In the genomic region with DNA sequence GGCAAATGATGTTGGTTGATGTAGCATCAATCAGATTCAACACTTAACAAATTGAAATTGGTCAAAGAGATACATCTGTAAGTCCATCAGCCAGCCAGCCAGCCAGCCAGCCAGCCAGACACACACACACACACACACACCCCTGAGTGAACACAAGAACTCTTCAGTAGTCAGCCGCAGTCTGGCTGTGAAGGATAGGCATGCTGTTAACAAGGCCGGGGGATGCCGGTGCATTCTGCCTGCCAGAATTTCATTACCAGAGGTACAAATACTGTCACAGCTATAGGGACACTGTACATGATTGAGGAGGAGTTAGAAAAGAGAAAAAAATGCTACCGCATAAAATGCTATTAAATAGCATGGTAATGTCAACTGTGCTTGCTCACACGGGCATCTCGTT, we compare ENCODE assay signal across 24 mouse cellular contexts.
DNase-seq lines count a peak whose midpoint lies in the region; ATAC-seq and TF ChIP-seq lines count a peak whose summit lies in the region.
"Had no signal": no experiment of that assay in that cellular context is flagged by ENCODE, and none has a peak within 500 bp of the region (broad histone marks: within the 10 kb centered on the region; RNA-seq: fewer than 3 reads in every experiment).

No protein-coding gene starts in this region.

- TF ChIP-seq CTCF in hindbrain, postnatal 0 days (IDR thresholded peaks at IDR 0.05; ENCODE audit: low read depth), result no peak

- H3K9ac ChIP-seq in forebrain, embryonic 15.5 days (replicated peaks), result no peak overlapping the region
- H3K9ac ChIP-seq in forebrain, embryonic 11.5 days (ENCODE audit: low read length), result no peak overlapping the region
- no peak overlapping the region for H3K9ac ChIP-seq in hindbrain, postnatal 0 days (replicated peaks; ENCODE audit: low read length)
- H3K9ac ChIP-seq: embryonic facial prominence, embryonic 12.5 days; liver, embryonic 13.5 days; lung, embryonic 14.5 days; stomach, embryonic 15.5 days had no signal

- H3K36me3 ChIP-seq in forebrain, embryonic 15.5 days, result no peaks in the 10 kb centered on the region
- H3K36me3 ChIP-seq in forebrain, embryonic 11.5 days (ENCODE audit: control insufficient read depth, insufficient read depth, low read length), result no peaks in the 10 kb centered on the region
- no peaks in the 10 kb centered on the region for H3K36me3 ChIP-seq in hindbrain, postnatal 0 days (ENCODE audit: insufficient read depth, low read length)
- H3K36me3 ChIP-seq: stomach, embryonic 15.5 days had no signal

- H3K4me1 ChIP-seq in forebrain, embryonic 15.5 days, result peaks cover 46% of the 10 kb centered on the region
- H3K4me1 ChIP-seq in forebrain, embryonic 11.5 days (replicated peaks; ENCODE audit: control insufficient read depth, insufficient read depth, low read length), result peaks cover 13% of the 10 kb centered on the region; the same call in 1 of the 2 replicates
- H3K4me1 ChIP-seq in hindbrain, postnatal 0 days (ENCODE audit: insufficient read depth, low read length), result peaks cover 19% of the 10 kb centered on the region; the same call in 1 of the 2 replicates

- no peaks in the 10 kb centered on the region for H3K27me3 ChIP-seq in forebrain, embryonic 15.5 days
- H3K27me3 ChIP-seq in forebrain, embryonic 11.5 days (ENCODE audit: control insufficient read depth, insufficient read depth, low read length), result no peaks in the 10 kb centered on the region
- H3K27me3 ChIP-seq in hindbrain, postnatal 0 days (ENCODE audit: insufficient read depth, low read length), result no peaks in the 10 kb centered on the region
- H3K27me3 ChIP-seq: embryonic facial prominence, embryonic 12.5 days; liver, embryonic 13.5 days; Patski; stomach, embryonic 15.5 days had no signal

- DNase-seq in forebrain, embryonic 11.5 days (ENCODE audit: low spot score), result no peak
- peak; percentile 45 for DNase-seq in retina, postnatal 1 day
- no peak for DNase-seq in retina, embryonic 14.5 days (ENCODE audit: low spot score)
- DNase-seq in hindbrain, postnatal 0 days (ENCODE audit: low spot score), result peak; percentile 54
- no peak for DNase-seq in right cerebral cortex, postnatal 14 days
- no peak for DNase-seq in cerebellum, postnatal 36 days
- DNase-seq: adrenal gland, postnatal 36 days; cerebellum, adult 11 months; cerebellum, postnatal 10 days; kidney, adult 18-20 months; layer of hippocampus, adult 9-11 months; liver, embryonic 13.5 days; lung, embryonic 14.5 days; lung, postnatal 36 days; right cerebral cortex, postnatal 4 days; thymus, postnatal 25 days had no signal

- H3K4me2 ChIP-seq in forebrain, embryonic 15.5 days (replicated peaks), result no peak overlapping the region
- H3K4me2 ChIP-seq in forebrain, embryonic 11.5 days (ENCODE audit: low read depth, low read length, severe bottlenecking), result no peak overlapping the region
- no peak overlapping the region for H3K4me2 ChIP-seq in hindbrain, postnatal 0 days (ENCODE audit: low read depth, low read length)
- H3K4me2 ChIP-seq: embryonic facial prominence, embryonic 12.5 days; liver, embryonic 13.5 days; lung, embryonic 14.5 days; stomach, embryonic 15.5 days had no signal

- ATAC-seq in forebrain, embryonic 15.5 days (replicated peaks), result 0 out of 2 replicates have a peak, but pooled peaks have one; percentile 33
- ATAC-seq in forebrain, embryonic 11.5 days (replicated peaks; ENCODE audit: low FRiP score), result no peak
- ATAC-seq in hindbrain, postnatal 0 days, result no peak
- ATAC-seq: inflammation-experienced regulatory T-cells, adult 6 months; Patski had no signal

- no peaks in the 10 kb centered on the region for H3K9me3 ChIP-seq in forebrain, embryonic 15.5 days
- no peaks in the 10 kb centered on the region for H3K9me3 ChIP-seq in forebrain, embryonic 11.5 days (ENCODE audit: control insufficient read depth, low read length)
- no peaks in the 10 kb centered on the region for H3K9me3 ChIP-seq in hindbrain, postnatal 0 days (ENCODE audit: low read length)
- H3K9me3 ChIP-seq: embryonic facial prominence, embryonic 12.5 days; liver, embryonic 13.5 days; stomach, embryonic 15.5 days had no signal

- 27% methylated on average over 6 of the region's 6 CpGs for WGBS in forebrain, embryonic 15.5 days
- 83% methylated on average over 6 of the region's 6 CpGs for WGBS in forebrain, embryonic 11.5 days
- 43% methylated on average over 6 of the region's 6 CpGs for WGBS in hindbrain, postnatal 0 days

- H3K27ac ChIP-seq in forebrain, embryonic 15.5 days (replicated peaks), result no peak overlapping the region; the same call in 1 of the 2 replicates
- no peak overlapping the region for H3K27ac ChIP-seq in forebrain, embryonic 11.5 days (ENCODE audit: low read depth, low read length)
- 0 out of 2 replicates have a peak overlapping the region, but pooled peaks have one; percentile 7 for H3K27ac ChIP-seq in hindbrain, postnatal 0 days
- H3K27ac ChIP-seq: embryonic facial prominence, embryonic 12.5 days; kidney, postnatal 0 days; left cerebral cortex, adult 2 months; liver, embryonic 13.5 days had no signal

- H3K4me3 ChIP-seq in forebrain, embryonic 15.5 days, result no peak overlapping the region
- H3K4me3 ChIP-seq in forebrain, embryonic 11.5 days (ENCODE audit: low read depth, low read length), result no peak overlapping the region
- H3K4me3 ChIP-seq in hindbrain, postnatal 0 days (ENCODE audit: low read length), result no peak overlapping the region
- H3K4me3 ChIP-seq: embryonic facial prominence, embryonic 12.5 days; left cerebral cortex, adult 2 months; liver, embryonic 13.5 days; myocyte; stomach, embryonic 15.5 days had no signal

Comparison
In these comparisons a context has a peak if more than half of its experiments do, and no peak if none do; other contexts are left out.
1. DNase-seq: peak in retina, postnatal 1 day (single experiment) and hindbrain, postnatal 0 days (single experiment); none in forebrain, embryonic 11.5 days (single experiment), retina, embryonic 14.5 days (single experiment), right cerebral cortex, postnatal 14 days (single experiment) and cerebellum, postnatal 36 days (0 of 2).